Mouse (Mus musculus) layer of hippocampus, postnatal 25 days (tissue): ENCODE data around the gene Snx9. TPM values are rescaled to one million over a fixed set of nuclear protein-coding genes. Genes with fewer than 3 reads are reported as not detected.

ENCODE experiments used
- DNase-seq, 2 experiments: peaks; one replicate each; pipeline ENCODE4 v3.0.0; 2022; ENCODE audit warnings: mixed read lengths in 2 of 2, low spot score in 1 of 2; ENCODE audit errors: extremely low spot score in 1 of 2
- total RNA-seq, 2 experiments: library from RNA; stranded (reverse); gene quantifications; 2 replicates each; pipeline ENCODE4 v1.2.3; 2021

Snx9 gene
- total RNA-seq, 2 experiments from 2014 or later = 11.9 to 12.4 TPM

- no peak for DNase-seq
These were observed 117.1 kb downstream of the Snx9 start for GRCm38 (mm10) chr17:5958229-5958628.

GRCm38 (mm10) chr17:5958636-5959035, 117.5 kb downstream of the Snx9 start:
- no peak for DNase-seq

DNA sequence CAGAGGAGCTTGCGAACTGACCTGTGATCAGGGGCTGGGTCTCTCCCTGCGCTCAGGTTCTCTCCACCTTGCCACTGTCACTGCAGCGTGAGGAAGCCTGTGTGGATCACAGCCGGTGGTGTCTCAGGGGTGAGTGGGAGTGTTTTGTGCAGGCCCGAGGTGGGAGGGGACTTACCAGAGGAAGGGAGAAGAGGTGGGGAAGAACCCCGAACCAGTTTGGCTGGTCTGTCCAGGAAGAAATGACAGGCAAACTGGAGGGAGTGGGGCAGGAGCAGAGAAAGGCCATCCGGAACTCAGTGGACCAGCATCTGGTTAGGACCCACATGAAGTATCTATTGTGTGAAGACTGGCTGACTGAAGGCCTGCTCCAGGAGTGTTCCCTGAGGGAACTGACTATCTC, 118.0 kb downstream of the Snx9 start:
- no peak for DNase-seq

GRCm38 (mm10) chr17:5959802-5960201, 118.7 kb downstream of the Snx9 start:
- no peak for DNase-seq

DNA sequence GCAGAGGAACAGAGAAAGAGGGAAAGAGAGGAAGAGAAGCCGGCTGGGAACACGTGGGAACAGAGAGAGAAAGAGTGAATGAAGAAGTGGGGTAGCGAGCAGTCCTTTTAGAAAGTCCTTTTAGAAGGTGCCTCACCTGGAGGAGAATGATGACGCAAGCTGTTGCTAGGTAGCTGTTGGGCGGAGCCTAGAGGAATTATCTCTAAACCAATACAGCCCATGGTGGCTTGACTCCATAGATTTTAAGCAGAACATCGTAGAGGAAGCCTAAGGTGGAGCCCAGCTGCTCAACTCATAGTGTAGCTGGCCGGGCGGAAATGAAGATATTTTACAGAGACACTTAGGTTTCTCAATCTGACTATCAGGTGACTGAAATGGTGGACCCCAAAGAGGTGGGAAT, 122.6 kb downstream of the Snx9 start:
- no peak for DNase-seq

GRCm38 (mm10) chr17:5965084-5965781, 124.1 kb downstream of the Snx9 start:
- DNase-seq = no peak

- DNase-seq = no peak
These were observed 125.6 kb downstream of the Snx9 start for GRCm38 (mm10) chr17:5966706-5967105.

DNA sequence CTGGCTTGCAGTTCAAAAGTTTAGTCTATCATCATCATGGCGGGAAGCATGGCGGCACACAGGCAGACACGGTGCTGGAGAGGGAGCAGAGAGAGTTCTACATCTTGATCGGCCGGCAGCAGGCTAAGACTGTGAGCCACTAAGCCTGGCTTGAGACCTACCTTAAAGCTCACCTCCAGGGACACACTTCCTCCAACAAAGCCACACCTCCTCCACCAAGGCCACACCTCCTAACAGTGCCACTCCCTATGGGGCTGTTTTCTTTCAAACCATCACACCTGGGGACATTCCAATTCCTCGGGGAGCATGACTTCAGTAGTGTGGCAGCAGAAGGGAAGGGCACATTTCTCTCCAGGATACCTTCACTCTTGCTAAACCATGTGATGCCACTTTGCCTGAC, 127.4 kb downstream of the Snx9 start:
- no peak for DNase-seq

DNA sequence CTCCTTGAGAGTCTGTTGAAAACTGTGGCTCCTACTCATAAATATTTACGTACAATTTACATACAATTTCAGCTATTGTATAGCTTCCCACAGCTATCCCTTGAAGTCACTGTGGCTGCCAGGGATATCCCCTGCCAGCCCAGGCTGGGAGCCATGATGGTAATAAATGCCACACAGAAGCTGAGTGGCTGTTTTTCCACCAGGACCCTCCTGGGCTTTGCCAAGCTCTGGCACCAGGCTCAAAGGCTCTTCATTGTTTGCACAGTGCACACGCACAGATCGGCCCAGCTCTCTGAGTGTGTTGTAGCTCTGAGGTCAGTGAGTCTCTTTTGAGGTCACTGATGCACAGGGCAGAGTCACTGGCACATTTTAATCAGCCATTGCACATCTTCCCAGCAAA, 128.1 kb downstream of the Snx9 start:
- DNase-seq = no peak

GRCm38 (mm10) chr17:5970298-5970821, 129.2 kb downstream of the Snx9 start:
- DNase-seq = no peak

DNA sequence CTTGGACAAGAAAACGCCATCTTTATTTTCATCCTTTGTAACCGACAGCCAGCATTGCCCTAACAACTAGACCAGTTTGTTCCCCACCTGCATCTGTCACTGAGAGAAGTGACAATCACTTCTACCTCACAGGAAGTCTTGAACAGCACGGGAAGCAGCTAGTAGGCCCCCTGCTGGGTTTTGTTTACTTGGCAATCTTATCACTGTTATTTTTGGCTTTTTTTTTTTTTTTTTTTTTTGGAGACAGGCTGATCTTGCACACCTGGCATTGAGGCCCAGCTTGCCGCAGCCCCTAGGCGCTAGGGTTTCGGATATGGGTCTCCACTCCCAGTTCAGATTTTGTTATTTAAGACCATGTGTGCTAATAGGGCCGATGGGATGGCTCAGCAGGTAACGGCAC, 132.4 kb downstream of the Snx9 start:
- DNase-seq = no peak

DNA sequence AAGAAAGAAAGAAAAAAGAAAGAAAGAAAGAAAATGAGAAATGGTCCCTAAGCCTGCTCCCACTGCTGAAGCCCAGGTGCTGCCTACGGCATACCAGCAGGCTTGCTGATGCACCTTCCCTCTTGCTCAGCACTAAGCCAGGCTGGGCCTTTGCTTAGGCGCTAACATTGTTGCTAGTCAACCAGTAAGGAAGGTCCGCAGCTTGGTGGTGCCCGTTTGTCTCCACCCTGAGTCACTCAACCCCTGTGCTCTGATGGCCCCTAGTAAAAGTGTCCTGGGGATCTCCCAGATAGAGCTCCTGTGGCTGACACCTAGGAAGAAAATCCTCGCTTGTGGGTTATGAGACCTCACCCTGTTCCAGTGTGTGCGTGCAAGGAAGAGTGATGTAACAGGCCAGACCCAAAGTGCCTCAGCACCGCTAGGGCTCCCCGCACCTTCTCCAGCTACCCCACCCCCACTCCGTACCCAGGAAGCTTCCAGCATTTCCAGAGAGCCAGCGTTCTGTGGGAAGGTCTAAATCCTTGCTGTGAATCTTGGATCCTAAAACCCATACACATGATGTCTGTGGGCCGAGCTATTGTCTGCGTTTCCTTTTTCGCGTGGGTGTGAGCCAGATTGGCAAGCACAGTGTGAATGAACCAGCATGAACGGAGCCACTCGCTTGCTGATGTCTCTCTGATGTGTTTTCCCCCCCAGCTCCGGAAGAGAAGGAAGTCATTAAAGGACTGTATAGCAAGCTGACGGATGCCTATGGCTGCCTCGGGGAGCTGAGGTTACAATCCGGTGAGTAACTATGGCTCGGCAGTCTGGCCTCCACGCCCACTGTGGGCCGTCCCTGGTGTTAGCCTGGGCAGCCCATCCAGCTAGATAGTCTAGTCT, 134.2 kb downstream of the Snx9 start:
- DNase-seq = peak; percentile 51 to 54

GRCm38 (mm10) chr17:5976221-5977055, 135.3 kb downstream of the Snx9 start:
- DNase-seq = peak in 1 of 2 experiments; percentile 27

GRCm38 (mm10) chr17:5977056-5977920, 136.2 kb downstream of the Snx9 start:
- DNase-seq = peak in 1 of 2 experiments; percentile 14

DNA sequence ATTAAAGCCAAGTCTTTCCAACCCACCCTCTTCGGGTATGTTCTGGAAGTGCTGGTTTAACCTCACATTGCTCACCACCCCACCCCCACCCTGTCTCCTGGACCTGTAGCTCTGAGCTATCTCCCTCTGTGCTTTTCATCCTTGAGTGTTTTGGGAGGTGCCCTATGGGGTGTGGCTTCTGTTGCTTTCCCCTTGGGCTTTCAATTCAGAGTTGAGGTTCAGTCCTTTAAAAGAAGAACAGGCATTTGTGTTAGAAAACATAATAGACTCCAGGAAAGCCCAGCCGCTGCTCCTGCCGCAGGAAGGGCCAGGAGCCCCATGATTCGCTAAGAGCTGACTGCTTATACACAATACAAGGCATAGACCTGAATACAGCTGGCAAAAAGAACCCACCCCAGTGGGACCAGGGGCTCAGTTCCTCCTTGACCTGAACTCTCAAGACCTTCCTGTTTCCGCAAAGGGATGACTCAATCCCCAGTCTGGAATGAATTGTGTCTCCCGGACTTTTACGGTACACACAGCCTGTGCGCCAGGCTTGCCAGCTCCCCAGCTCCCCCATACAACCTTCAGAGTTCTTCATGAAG, 136.9 kb downstream of the Snx9 start:
- DNase-seq = no peak

GRCm38 (mm10) chr17:5978505-5979077, 137.5 kb downstream of the Snx9 start:
- DNase-seq = no peak

DNA sequence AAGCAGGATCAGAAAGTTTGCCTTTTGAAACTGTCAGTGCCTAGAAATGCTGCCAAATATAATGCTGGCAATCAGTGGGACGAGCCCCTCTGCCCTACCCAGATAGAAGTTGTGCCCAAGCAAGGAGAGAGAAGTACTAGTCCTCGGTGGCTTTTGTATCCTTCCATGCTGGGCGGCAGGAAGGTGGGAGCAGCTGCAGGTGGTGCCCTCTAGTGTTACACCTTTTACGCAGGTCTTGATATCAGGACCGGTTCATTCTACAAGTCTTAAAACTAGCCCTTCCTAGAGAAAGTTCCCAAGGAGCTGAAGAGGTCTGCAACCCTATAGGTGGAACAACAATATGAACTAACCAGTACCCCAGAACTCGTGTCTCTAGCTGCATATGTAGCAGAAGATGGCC, 139.7 kb downstream of the Snx9 start:
- DNase-seq = no peak
